Mouse (Mus musculus): ENCODE data around the gene Foxp1.

Foxp1 gene

GRCm38 (mm10) chr6:99359765-99360499, 162.6 kb downstream of the Foxp1 start:
- DNase-seq (ENCODE audit: low spot score in 2 of 2), result no peak

GRCm38 (mm10) chr6:99359036-99359698, 163.4 kb downstream of the Foxp1 start:
- no peak for DNase-seq (ENCODE audit: low spot score in 2 of 2)

GRCm38 (mm10) chr6:99357931-99358330, 164.6 kb downstream of the Foxp1 start:
- no peak for DNase-seq (ENCODE audit: low spot score in 2 of 2)

- no peak for DNase-seq (ENCODE audit: low spot score in 2 of 2)
Observed at GRCm38 (mm10) chr6:99354338-99354737, 168.2 kb downstream of the Foxp1 start.

GRCm38 (mm10) chr6:99353441-99353840, 169.1 kb downstream of the Foxp1 start:
- DNase-seq (ENCODE audit: low spot score in 2 of 2), result no peak

GRCm38 (mm10) chr6:99350566-99350965, 172.0 kb downstream of the Foxp1 start:
- DNase-seq (ENCODE audit: low spot score in 2 of 2), result no peak

GRCm38 (mm10) chr6:99350156-99350555, 172.4 kb downstream of the Foxp1 start:
- DNase-seq (ENCODE audit: low spot score in 2 of 2), result no peak

GRCm38 (mm10) chr6:99347836-99348235, 174.7 kb downstream of the Foxp1 start:
- DNase-seq (ENCODE audit: low spot score in 2 of 2), result no peak

GRCm38 (mm10) chr6:99344966-99345365, 177.6 kb downstream of the Foxp1 start:
- DNase-seq (ENCODE audit: low spot score in 2 of 2), result no peak

GRCm38 (mm10) chr6:99344357-99344756, 178.2 kb downstream of the Foxp1 start:
- DNase-seq (ENCODE audit: low spot score in 2 of 2), result no peak

GRCm38 (mm10) chr6:99343815-99344214, 178.7 kb downstream of the Foxp1 start:
- DNase-seq (ENCODE audit: low spot score in 2 of 2), result no peak

GRCm38 (mm10) chr6:99342416-99342815, 180.1 kb downstream of the Foxp1 start:
- no peak for DNase-seq (ENCODE audit: low spot score in 2 of 2)

- no peak for DNase-seq (ENCODE audit: low spot score in 2 of 2)
Observed at GRCm38 (mm10) chr6:99340902-99341301, 181.6 kb downstream of the Foxp1 start.

GRCm38 (mm10) chr6:99339986-99340721, 182.4 kb downstream of the Foxp1 start:
- DNase-seq (ENCODE audit: low spot score in 2 of 2), result no peak

GRCm38 (mm10) chr6:99339343-99339620, 183.2 kb downstream of the Foxp1 start:
- DNase-seq (ENCODE audit: low spot score in 2 of 2), result no peak

- DNase-seq (ENCODE audit: low spot score in 2 of 2), result no peak
Observed at GRCm38 (mm10) chr6:99338593-99339342, 183.8 kb downstream of the Foxp1 start.

GRCm38 (mm10) chr6:99338174-99338573, 184.3 kb downstream of the Foxp1 start:
- DNase-seq (ENCODE audit: low spot score in 2 of 2), result no peak

- no peak for DNase-seq (ENCODE audit: low spot score in 2 of 2)
Observed at GRCm38 (mm10) chr6:99337575-99337974, 184.9 kb downstream of the Foxp1 start.

- no peak for DNase-seq (ENCODE audit: low spot score in 2 of 2)
Observed at GRCm38 (mm10) chr6:99336191-99336590, 186.3 kb downstream of the Foxp1 start.

GRCm38 (mm10) chr6:99335174-99335830, 187.2 kb downstream of the Foxp1 start:
- DNase-seq (ENCODE audit: low spot score in 2 of 2), result no peak

GRCm38 (mm10) chr6:99334255-99334654, 188.3 kb downstream of the Foxp1 start:
- no peak for DNase-seq (ENCODE audit: low spot score in 2 of 2)

- no peak for DNase-seq (ENCODE audit: low spot score in 2 of 2)
Observed at GRCm38 (mm10) chr6:99333127-99333526, 189.4 kb downstream of the Foxp1 start.
